Mouse (Mus musculus): ENCODE results near the gene Knop1. TPM values are rescaled to one million over a fixed set of nuclear protein-coding genes. Genes with fewer than 3 reads are reported as not detected.

Gene Knop1
- total and polyA plus RNA-seq, 2 experiments from 2014 or later, result 41.5 to 75.0 TPM

DNA sequence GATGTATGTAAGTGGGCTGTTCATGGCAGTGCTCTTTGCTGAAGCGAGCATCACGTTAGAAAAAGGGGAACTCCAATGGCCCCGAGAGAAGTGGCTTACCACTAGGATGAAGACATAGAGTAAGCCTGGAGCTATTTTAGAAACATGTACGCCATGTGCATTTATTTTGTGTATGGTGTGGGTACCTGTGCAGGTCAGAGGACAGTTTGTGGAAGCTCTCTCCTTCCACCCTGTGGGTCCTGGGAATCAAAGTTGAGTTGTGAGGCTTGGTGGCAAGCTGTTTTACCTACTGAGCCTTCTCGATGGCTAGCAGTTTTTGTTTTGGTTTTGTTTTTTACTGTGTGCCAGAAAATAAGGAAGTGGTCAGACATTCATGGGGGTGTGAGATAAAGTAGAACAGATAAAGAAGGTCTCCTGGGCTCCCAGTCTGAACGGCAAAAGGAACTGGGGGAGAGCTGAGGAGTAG, 57.9 kb downstream of the Knop1 start:
- Histone ChIP-seq H3K27ac (ENCODE audit: low read depth, low read length) (no peak overlapping the region), H3K4me3 (ENCODE audit: low read depth, low read length) (no peak overlapping the region), H3K9ac (no peak overlapping the region), H3K4me2 (ENCODE audit: low read depth) (no peak overlapping the region), H3K9me3 (ENCODE audit: low read length) (no peaks in the 10 kb centered on the region), H3K36me3 (ENCODE audit: insufficient read depth) (peaks cover 80% of the 10 kb centered on the region), H3K4me1 (ENCODE audit: insufficient read depth) (no peaks in the 10 kb centered on the region), H3K27me3 (ENCODE audit: insufficient read depth, low read length) (no peaks in the 10 kb centered on the region)
- ATAC-seq, result no peak
- DNase-seq, result no peak
- WGBS, result 86% methylated on average over 6 of the region's 6 CpGs
- TF ChIP-seq CTCF (IDR thresholded peaks at IDR 0.05; ENCODE audit: low read depth), result no peak

DNA sequence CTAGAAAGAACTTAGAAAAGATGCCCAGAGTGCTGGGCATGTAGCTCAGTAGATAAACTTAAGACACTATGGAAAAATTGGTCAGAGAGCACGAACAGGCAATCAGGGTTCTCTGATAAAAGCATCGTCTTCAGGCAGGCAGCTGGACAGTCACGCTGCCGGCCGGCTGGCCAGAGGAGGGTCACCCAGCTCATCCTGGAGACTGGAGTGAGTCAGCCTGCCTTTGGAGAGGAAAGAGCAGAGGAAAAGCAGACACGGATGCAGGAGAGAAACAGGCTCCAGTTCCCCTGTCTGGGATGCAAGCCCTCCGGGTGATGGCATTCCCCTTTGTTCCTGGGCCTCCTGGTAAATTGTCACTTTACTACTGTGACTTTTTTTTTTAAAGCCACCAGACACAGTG, 58.5 kb downstream of the Knop1 start:
- 84% methylated on average over 7 of the region's 7 CpGs for WGBS
- Histone ChIP-seq H3K27me3 (ENCODE audit: insufficient read depth, low read length) (no peaks in the 10 kb centered on the region), H3K4me1 (ENCODE audit: insufficient read depth) (no peaks in the 10 kb centered on the region), H3K9me3 (ENCODE audit: low read length) (no peaks in the 10 kb centered on the region), H3K36me3 (ENCODE audit: insufficient read depth) (peaks cover 80% of the 10 kb centered on the region), H3K4me2 (ENCODE audit: low read depth) (no peak overlapping the region), H3K9ac (no peak overlapping the region), H3K27ac (ENCODE audit: low read depth, low read length) (no peak overlapping the region), H3K4me3 (ENCODE audit: low read depth, low read length) (no peak overlapping the region)
- ATAC-seq (no peak), DNase-seq (no peak)
- TF ChIP-seq CTCF (IDR thresholded peaks at IDR 0.05; ENCODE audit: low read depth), result no peak

DNA sequence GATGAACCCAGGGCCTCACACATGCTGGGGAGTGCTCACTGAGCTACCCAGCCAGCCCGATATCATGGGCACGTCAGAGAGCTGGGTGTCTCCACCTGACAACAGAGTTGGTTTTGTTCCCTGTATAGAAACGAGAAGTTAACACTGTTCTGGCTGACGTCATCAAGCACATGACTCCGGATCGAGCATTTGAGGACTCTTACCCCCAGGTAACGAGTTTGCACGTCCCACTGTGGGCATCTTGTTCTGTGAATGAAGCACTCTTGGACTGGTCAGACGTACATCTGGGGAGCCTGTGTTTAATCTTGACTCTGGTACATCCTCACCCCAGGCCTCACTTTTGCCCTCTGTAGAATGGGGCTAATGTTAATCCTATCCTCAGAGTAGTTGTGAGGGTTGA, 59.2 kb downstream of the Knop1 start:
- no peak for ATAC-seq
- Histone ChIP-seq H3K27ac (ENCODE audit: low read depth, low read length) (no peak overlapping the region), H3K9ac (no peak overlapping the region), H3K4me1 (ENCODE audit: insufficient read depth) (no peaks in the 10 kb centered on the region), H3K9me3 (ENCODE audit: low read length) (no peaks in the 10 kb centered on the region), H3K4me3 (ENCODE audit: low read depth, low read length) (no peak overlapping the region), H3K4me2 (ENCODE audit: low read depth) (no peak overlapping the region), H3K36me3 (ENCODE audit: insufficient read depth) (peaks cover 80% of the 10 kb centered on the region), H3K27me3 (ENCODE audit: insufficient read depth, low read length) (no peaks in the 10 kb centered on the region)
- WGBS, result 90% methylated on average over 9 of the region's 9 CpGs
- DNase-seq, result no peak
- TF ChIP-seq CTCF (IDR thresholded peaks at IDR 0.05; ENCODE audit: low read depth), result no peak

DNA sequence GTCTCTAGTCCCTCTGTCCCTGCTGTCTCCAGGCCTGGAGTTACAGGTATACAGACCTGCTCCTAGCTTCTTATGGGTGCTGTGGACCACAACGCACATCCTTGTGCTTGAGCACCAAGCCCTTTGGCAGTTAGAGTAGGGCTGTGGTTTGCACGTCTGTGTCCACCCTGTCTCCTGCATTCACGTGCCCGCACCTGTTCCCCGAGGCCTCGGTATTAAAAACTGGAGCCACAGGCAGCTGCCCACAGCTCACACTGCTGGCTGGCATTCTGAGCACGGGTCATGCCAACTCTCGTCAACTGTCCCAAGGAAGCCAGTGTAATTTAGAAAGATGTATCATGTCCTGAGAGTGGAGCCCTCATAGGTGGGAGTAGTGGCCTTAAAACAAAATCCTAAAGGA, 60.3 kb downstream of the Knop1 start:
- H3K4me1 ChIP-seq (ENCODE audit: insufficient read depth), result no peaks in the 10 kb centered on the region
- no peak overlapping the region for H3K4me3 ChIP-seq (ENCODE audit: low read depth, low read length)
- no peak for DNase-seq
- peaks cover 83% of the 10 kb centered on the region for H3K36me3 ChIP-seq (ENCODE audit: insufficient read depth)
- no peak for TF ChIP-seq CTCF (IDR thresholded peaks at IDR 0.05; ENCODE audit: low read depth)
- H3K9me3 ChIP-seq (ENCODE audit: low read length), result no peaks in the 10 kb centered on the region
- no peak for ATAC-seq
- H3K27ac ChIP-seq (ENCODE audit: low read depth, low read length), result no peak overlapping the region
- no peaks in the 10 kb centered on the region for H3K27me3 ChIP-seq (ENCODE audit: insufficient read depth, low read length)
- no peak overlapping the region for H3K9ac ChIP-seq
- no peak overlapping the region for H3K4me2 ChIP-seq (ENCODE audit: low read depth)
- WGBS, result 87% methylated on average over 8 of the region's 8 CpGs

DNA sequence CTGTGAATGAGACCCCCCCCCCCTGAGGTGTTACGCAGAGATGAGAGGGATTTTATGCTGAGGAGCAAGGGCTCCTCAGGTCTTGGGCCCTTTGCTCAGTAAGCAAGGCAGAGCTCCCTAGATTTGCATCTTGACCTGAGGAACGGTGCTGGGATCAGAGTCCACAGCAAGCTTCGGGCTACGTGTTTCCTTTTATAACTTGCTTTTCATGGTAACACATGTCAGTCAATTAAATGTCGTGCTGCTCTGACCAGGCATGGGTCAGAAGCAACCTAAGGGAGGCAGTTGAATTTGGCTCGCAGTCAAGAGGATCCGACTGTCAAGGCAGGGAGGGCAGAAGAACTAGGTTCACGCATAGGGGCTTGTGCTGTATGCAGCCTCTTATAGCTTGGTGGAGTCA, 62.2 kb downstream of the Knop1 start:
- no peak for ATAC-seq
- TF ChIP-seq CTCF (IDR thresholded peaks at IDR 0.05; ENCODE audit: low read depth), result no peak
- no peak overlapping the region for H3K4me2 ChIP-seq (ENCODE audit: low read depth)

More for the DNA sequence above, 62.2 kb downstream of the Knop1 start:
- Histone ChIP-seq H3K9ac (no peak overlapping the region), H3K36me3 (ENCODE audit: insufficient read depth) (peaks cover 74% of the 10 kb centered on the region), H3K27ac (ENCODE audit: low read depth, low read length) (no peak overlapping the region), H3K4me3 (ENCODE audit: low read depth, low read length) (no peak overlapping the region), H3K27me3 (ENCODE audit: insufficient read depth, low read length) (no peaks in the 10 kb centered on the region), H3K9me3 (ENCODE audit: low read length) (no peaks in the 10 kb centered on the region), H3K4me1 (ENCODE audit: insufficient read depth) (no peaks in the 10 kb centered on the region)
- no peak for DNase-seq
- WGBS, result 84% methylated on average over 8 of the region's 8 CpGs

Other genes starting within 250 kb of the Knop1 start
- 271 and 289 TPM in 2 replicates for gene Gde1, start 150.5 kb downstream of the Knop1 start, total RNA-seq (2014; rRNA removed)
- gene Gde1, start 150.5 kb downstream of the Knop1 start, polyA plus RNA-seq (2015; fragmentation: Nextera tagmentation; extraction: Ambion mirVana), result 263 and 284 TPM in 2 replicates
- 28.2 and 33.6 TPM in 2 replicates for gene Ccp110, start 143.7 kb downstream of the Knop1 start, total RNA-seq (2014; rRNA removed)
- 8.9 and 13.3 TPM in 2 replicates for gene Ccp110, start 143.7 kb downstream of the Knop1 start, polyA plus RNA-seq (2015; fragmentation: Nextera tagmentation; extraction: Ambion mirVana)
- 89.7 and 105 TPM in 2 replicates for gene Vps35l, start 116.0 kb downstream of the Knop1 start, total RNA-seq (2014; rRNA removed)
- gene Vps35l, start 116.0 kb downstream of the Knop1 start, polyA plus RNA-seq (2015; fragmentation: Nextera tagmentation; extraction: Ambion mirVana), result 85.9 and 94.5 TPM in 2 replicates
- gene Iqck, start 502 bp downstream of the Knop1 start, total RNA-seq (2014; rRNA removed), result 7.1 and 7.2 TPM in 2 replicates
- 4.6 and 6.2 TPM in 2 replicates for gene Iqck, start 502 bp downstream of the Knop1 start, polyA plus RNA-seq (2015; fragmentation: Nextera tagmentation; extraction: Ambion mirVana)
- 18.7 and 34.0 TPM in 2 replicates for gene Gprc5b, start 139.0 kb upstream of the Knop1 start, total RNA-seq (2014; rRNA removed)
- 6.7 and 6.9 TPM in 2 replicates for gene Gprc5b, start 139.0 kb upstream of the Knop1 start, polyA plus RNA-seq (2015; fragmentation: Nextera tagmentation; extraction: Ambion mirVana)